Mouse (Mus musculus) left cerebral cortex, postnatal 14 days (tissue): Measurements from ENCODE around the gene Smarcd3. TPM values are rescaled to one million over a fixed set of nuclear protein-coding genes. Genes with fewer than 3 reads are reported as not detected.

ENCODE experiments used
- DNase-seq, 2 experiments: peaks; one replicate each; pipeline ENCODE4 v3.0.0; 2021 to 2022; ENCODE audit warnings: low spot score in 2 of 2, mixed read lengths in 1 of 2
- intact Hi-C: fragments of 180-260 bp; cut with DNase I; formaldehyde crosslinking; loops from one replicate; pipeline ENCODE4 v1.15.1; 2025
- total RNA-seq, 2 experiments: library from RNA; stranded (reverse); gene quantifications; 2 replicates each; pipeline ENCODE4 v1.2.3; 2021

The Smarcd3 gene
- total RNA-seq, 2 experiments from 2014 or later, result 102 to 110 TPM

GRCm38 (mm10) chr5:24601071-24601835, 23.0 kb downstream of the Smarcd3 start:
- intact Hi-C loops, result no loop called here
- DNase-seq, result no peak

GRCm38 (mm10) chr5:24600236-24600635, 24.0 kb downstream of the Smarcd3 start:
- intact Hi-C loops, result no loop called here
- no peak for DNase-seq

GRCm38 (mm10) chr5:24599137-24599536, 25.1 kb downstream of the Smarcd3 start:
- intact Hi-C loops, result loop anchor here (5.0 kb wide), 3 partner anchors 53 to 117 kb away; no protein-coding TSS in a partner anchor
- no peak for DNase-seq

DNA sequence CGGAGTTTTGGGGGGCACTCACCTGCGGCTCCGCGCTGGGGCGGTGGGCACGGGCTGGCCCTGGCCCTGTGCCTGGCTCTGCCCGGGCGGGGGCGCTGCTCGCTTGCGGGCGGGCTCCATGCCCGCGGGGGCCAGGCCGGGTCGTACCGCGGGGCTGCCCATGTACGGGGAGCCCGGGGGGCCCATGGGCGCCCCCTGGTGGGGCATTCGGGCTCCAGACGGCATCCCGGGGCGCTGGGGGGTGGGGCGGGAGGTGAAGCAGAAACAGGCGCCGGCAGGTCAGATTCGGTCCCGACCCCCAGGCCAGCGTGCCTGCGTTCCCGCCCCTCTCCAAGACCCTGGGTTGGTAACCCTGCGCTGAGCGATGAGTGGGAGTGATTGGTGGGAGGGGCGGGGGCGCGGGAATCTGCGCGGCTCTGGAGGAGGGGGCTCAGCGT, 25.6 kb downstream of the Smarcd3 start:
- intact Hi-C loops, result loop anchor here (5.0 kb wide), 3 partner anchors 54 to 116 kb away; no protein-coding TSS in a partner anchor
- peak in 1 of 2 experiments; percentile 67 for DNase-seq

GRCm38 (mm10) chr5:24597901-24598569, 26.2 kb downstream of the Smarcd3 start:
- intact Hi-C loops, result loop anchor here (5.0 kb wide), 3 partner anchors 54 to 116 kb away; no protein-coding TSS in a partner anchor
- no peak for DNase-seq

GRCm38 (mm10) chr5:24597221-24597728, 26.9 kb downstream of the Smarcd3 start:
- DNase-seq, result peak; percentile 86 to 93
- intact Hi-C loops, result loop anchor here (5.0 kb wide), 3 partner anchors 55 to 115 kb away; no protein-coding TSS in a partner anchor

DNA sequence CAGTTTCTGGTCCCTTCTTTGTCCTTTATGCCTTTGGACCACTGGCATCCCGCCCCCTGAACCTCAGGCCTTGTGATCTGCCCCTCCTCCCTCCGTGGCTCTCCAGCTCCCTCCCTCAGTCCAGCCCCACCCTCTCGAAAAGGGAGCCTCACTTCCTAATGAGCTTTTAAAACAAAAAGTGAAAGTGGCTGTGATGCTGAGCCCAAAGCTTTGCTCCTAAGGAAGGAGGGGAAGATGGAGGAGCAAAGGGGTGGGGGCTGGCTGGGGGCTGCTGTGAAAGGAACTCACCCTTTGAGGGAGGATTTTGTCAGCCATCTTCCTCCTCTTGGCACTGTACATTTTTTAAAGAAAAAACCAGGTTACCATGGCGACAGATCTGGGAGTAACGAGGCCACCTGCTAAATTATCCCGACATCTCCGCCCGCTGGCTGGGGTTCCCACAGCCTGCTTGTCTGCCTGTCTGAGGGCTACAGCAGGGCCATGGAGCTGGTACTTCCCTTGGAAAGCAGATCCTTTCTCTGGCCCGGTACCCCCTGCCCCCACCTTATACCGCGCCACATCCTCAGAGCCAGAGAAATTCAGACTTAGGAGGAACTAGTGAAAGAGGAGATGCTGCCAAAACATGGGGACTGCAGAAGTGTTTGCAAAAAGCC, 27.6 kb downstream of the Smarcd3 start:
- intact Hi-C loops, result loop anchor here (5.0 kb wide), 3 partner anchors 56 to 114 kb away; no protein-coding TSS in a partner anchor
- peak; percentile 76 to 88 for DNase-seq

DNA sequence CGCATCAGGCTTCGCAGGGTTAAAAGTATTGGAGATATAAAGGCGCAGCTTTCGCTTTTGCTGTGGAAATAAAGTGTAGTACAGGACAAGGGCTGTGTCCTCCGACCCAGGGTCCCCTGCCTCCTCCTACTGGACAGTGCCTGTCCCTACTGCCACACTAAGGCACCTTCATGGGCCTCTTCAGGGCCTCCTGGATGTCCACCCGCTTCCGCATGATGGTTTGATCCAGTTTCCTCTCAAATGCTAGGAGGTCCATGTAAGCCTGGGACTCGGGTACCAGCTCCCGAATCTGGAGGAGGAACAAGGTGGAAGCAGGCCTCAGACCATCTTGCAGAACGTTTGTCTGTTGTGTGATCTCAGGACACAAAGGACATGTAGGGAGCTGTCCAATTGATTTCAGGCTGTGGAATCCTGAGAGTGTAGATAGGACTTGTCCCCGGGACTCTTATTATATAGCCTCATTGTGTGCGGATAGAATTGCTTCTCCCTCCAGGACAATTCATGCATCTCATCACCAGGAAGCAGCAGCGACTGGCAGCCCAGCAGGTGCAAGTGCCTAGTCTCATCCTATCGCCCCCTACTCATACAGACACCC, 28.3 kb downstream of the Smarcd3 start:
- intact Hi-C loops, result loop anchor here (5.0 kb wide), 3 partner anchors 56 to 114 kb away; no protein-coding TSS in a partner anchor
- DNase-seq, result no peak

DNA sequence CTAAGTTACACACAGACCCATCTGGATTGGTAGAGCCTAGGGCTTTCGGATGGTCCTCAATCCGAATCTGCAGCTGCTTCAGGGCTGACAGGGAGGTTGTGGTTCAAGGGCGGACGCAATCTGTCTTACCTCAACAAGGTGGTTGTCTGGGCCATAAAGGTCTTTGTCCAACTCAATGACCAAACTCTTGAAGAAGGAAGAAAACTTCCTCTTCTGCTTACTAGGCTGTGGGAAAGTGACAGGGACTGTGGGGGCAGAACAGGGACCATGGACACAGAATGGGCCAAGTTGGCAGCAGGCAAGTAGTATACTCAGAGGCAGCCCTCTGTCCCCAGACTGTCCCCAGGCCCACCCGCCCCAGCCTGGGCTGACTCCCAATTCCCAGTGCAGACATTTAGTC, 28.9 kb downstream of the Smarcd3 start:
- DNase-seq, result no peak
- intact Hi-C loops, result loop anchor here (5.0 kb wide), 3 partner anchors 57 to 113 kb away; no protein-coding TSS in a partner anchor

DNA sequence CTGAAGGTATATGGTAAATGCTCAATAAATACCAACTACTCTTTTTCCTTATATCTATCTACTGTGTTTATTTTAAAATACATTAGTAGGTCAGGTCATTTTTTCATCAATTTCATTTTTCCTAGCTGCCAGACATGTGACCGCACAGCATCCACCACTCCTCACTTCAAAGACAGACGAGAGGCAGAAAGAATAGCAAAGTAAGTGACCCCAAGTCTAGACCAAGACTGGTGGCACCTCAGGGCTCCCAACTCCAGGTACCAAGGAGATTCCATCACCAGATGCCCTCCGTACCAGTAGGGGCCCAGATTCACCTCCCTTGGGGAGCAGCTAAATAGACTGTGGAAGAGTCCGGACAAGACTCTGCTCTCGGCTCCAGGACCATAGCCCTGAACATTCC, 29.9 kb downstream of the Smarcd3 start:
- no peak for DNase-seq
- intact Hi-C loops, result no loop called here

DNA sequence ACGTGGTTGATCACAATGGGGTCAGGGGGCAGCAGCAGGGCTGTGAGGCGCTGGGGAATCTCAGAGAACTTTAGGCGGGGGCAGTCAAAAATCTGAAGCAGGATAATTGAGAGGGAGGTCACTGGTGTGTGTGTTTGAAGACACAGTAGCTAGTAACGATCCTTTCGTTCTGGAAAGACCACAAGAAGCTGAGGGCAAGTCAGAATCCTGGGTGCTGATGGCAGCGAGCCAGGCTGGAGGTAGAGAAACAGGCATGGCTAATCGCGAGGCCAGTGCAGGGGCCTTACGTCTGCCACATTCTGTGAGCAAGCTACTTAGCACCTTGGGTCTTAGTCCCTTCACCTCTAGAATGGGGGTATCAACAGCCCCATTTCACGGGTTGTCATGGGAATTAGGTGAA, 30.3 kb downstream of the Smarcd3 start:
- DNase-seq, result no peak
- intact Hi-C loops, result no loop called here

DNA sequence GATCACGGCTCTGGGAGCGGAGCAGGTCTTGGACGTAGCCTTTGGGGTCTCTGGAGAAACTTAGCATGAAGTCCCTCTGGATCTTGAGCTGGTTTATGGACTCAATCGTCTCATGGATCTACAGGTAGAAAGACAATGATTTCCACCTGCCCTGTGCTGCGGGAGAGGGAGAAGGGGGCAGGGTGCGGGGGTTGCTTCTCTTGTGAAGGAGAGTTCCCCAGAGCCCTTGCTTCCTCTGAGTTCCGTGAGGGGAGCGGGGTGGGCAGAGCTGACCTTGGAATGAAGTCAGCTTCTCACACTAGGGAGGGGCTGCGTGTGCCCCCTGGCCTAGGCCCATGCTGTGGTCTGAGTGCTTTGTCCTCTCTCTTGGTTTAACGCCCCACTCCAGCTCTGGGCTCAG, 31.0 kb downstream of the Smarcd3 start:
- DNase-seq, result no peak
- intact Hi-C loops, result no loop called here

- intact Hi-C loops, result no loop called here
- DNase-seq, result no peak
These were observed 31.6 kb downstream of the Smarcd3 start for GRCm38 (mm10) chr5:24592471-24593160.

DNA sequence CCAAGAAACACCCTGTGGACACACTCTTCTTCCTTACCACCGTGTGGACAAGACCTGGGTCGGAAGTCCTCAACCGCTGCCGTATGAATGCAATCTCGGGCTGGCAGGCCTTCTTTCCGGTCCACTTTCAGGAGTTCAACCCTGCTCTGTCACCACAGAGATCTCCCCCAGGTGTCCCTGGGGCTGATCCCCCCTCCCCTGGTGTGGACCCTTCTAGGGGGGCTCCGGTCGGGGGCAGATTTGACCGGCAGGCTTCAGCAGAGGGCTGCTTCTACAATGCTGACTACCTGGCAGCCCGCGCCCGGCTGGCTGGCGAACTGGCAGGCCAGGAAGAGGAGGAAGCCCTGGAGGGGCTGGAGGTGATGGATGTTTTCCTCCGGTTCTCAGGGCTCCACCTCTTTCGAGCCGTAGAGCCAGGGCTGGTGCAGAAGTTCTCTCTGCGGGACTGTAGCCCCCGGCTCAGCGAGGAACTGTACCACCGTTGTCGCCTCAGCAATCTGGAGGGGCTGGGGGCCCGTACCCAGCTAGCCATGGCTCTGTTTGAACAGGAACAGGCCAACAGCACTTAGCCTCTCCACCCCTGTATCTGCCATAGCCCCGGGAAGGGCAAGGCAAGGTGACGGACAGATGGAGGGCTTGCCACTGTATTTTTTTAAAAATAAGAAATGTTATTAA, 32.3 kb downstream of the Smarcd3 start:
- DNase-seq, result no peak
- intact Hi-C loops, result no loop called here

DNA sequence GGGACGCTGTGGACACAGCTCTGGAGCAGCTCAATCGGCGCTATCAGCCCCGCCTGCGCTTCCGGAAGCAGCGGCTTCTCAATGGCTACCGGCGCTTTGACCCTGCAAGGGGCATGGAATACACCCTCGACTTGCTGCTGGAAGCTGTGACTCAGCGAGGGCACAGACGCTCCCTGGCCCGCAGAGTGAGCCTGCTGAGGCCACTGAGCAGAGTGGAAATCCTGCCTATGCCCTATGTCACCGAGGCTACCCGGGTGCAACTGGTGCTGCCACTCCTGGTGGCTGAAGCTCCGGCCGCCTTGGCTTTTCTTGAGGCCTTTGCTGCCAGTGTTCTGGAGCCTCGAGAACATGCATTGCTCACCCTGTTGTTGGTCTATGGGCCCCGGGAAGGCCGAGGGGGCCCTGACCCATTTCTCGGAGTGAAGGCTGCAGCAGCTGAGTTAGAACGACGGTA, 32.9 kb downstream of the Smarcd3 start:
- intact Hi-C loops, result no loop called here

GRCm38 (mm10) chr5:24589511-24590500, 34.4 kb downstream of the Smarcd3 start:
- intact Hi-C loops, result no loop called here
- no peak for DNase-seq

More for the DNA sequence above, 32.9 kb downstream of the Smarcd3 start:
- no peak for DNase-seq

DNA sequence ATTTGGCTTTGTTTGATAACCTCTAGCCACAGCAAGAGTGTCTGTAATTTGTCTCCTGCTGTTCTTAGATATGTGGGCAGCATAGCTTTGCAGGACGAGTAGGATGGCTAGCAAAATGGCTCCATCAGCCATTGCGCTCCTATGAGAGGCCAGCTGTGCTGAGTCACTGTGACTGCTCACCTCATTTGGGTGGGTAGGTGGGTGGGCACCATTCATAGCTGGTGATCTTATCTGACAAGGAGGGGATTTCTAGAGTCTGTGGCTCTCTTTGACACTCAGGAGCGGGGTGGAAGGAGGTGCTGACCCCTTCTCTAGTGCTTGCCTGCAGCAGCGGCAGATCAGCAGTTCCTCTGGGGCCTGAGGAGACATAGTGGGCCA, 37.0 kb downstream of the Smarcd3 start:
- DNase-seq, result peak in 1 of 2 experiments; percentile 63
- intact Hi-C loops, result no loop called here
